Mouse (Mus musculus) kidney, embryonic 15.5 days (tissue): ENCODE data around the gene Gpatch8. TPM values are rescaled to one million over a fixed set of nuclear protein-coding genes. Genes with fewer than 3 reads are reported as not detected.
A peak's percentile ranks its signal among the peaks of the same experiment; 100 is the strongest.

Source experiments
- ATAC-seq: fragments of 200-750 bp; cut with Nextera tagmentation; replicated peaks from 2 replicates; pipeline ENCODE4 v1.8.0; 2017; ENCODE audit warnings: moderate TSS enrichment; ENCODE audit not compliant: low FRiP score
- H3K27ac ChIP-seq: fragments of 300-500 bp; sonication (generic); 2 replicates; pipeline ENCODE4 v1.5.1; 2015; ENCODE audit warnings: mild to moderate bottlenecking, inconsistent platforms
- H3K27me3 ChIP-seq: fragments of 300-500 bp; sonication (generic); 2 replicates; pipeline ENCODE4 v1.6.1; 2015; ENCODE audit warnings: inconsistent platforms
- H3K36me3 ChIP-seq: fragments of 300-500 bp; sonication (generic); 2 replicates; pipeline ENCODE4 v1.6.1; 2015; ENCODE audit warnings: inconsistent platforms
- H3K4me1 ChIP-seq: fragments of 300-500 bp; sonication (generic); 2 replicates; pipeline ENCODE4 v1.6.1; 2015; ENCODE audit warnings: inconsistent platforms
- H3K4me2 ChIP-seq: fragments of 300-500 bp; sonication (generic); 2 replicates; pipeline ENCODE4 v1.6.1; 2015; ENCODE audit warnings: moderate library complexity, mild to moderate bottlenecking, inconsistent platforms
- H3K4me3 ChIP-seq: fragments of 300-500 bp; sonication (generic); replicated peaks from 2 replicates; pipeline ENCODE4 v1.5.1; 2015; ENCODE audit warnings: mild to moderate bottlenecking, inconsistent platforms
- H3K9ac ChIP-seq: fragments of 300-500 bp; sonication (generic); 2 replicates; pipeline ENCODE4 v1.6.1; 2015; ENCODE audit warnings: mild to moderate bottlenecking, inconsistent platforms
- H3K9me3 ChIP-seq: fragments of 300-500 bp; sonication (generic); replicated peaks from 2 replicates; pipeline ENCODE4 v1.6.1; 2016; ENCODE audit warnings: inconsistent platforms
- WGBS: fragments of 180-500 bp; shearing (Covaris S2); methylation state at CpG from one replicate; pipeline ENCODE4 v1.1.7; 2015; ENCODE audit warnings: mixed read lengths; 5-methylcytosine and 5-hydroxymethylcytosine counted together
- polyA plus RNA-seq: library from polyadenylated mRNA; unstranded; fragments of >200 nt; fragmentation: Nextera tagmentation; extraction: Ambion mirVana; gene quantifications from 2 replicates; pipeline ENCODE4 v1.2.1, GENCODE M21; 2015

The Gpatch8 gene
- polyA plus RNA-seq, 1 experiment from 2014 or later = 62.1 TPM

- H3K4me3 ChIP-seq = no peak overlapping the region
- WGBS = 88% methylated on average over 18 of the region's 18 CpGs
- no peak overlapping the region for H3K9ac ChIP-seq
- no peak overlapping the region for H3K4me2 ChIP-seq
- H3K27ac ChIP-seq = no peak overlapping the region
- peaks cover 69% of the 10 kb centered on the region for H3K36me3 ChIP-seq
- peaks cover 48% of the 10 kb centered on the region for H3K4me1 ChIP-seq
- H3K9me3 ChIP-seq = no peaks in the 10 kb centered on the region
- no peak for ATAC-seq
- 0 out of 2 replicates have a peak, but pooled peaks cover 3% of the 10 kb centered on the region for H3K27me3 ChIP-seq
These were observed 120.3 kb downstream of the Gpatch8 start for GRCm38 (mm10) chr11:102435754-102436470.

GRCm38 (mm10) chr11:102434816-102435705 lies 121.1 kb downstream of the Gpatch8 start:
- Histone ChIP-seq H3K27ac (no peak overlapping the region), H3K9ac (no peak overlapping the region), H3K4me2 (no peak overlapping the region), H3K36me3 (peaks cover 60% of the 10 kb centered on the region), H3K27me3 (0 out of 2 replicates have a peak, but pooled peaks cover 3% of the 10 kb centered on the region), H3K4me3 (no peak overlapping the region), H3K9me3 (no peaks in the 10 kb centered on the region), H3K4me1 (peaks cover 48% of the 10 kb centered on the region)
- 89% methylated on average over 11 of the region's 11 CpGs for WGBS
- no peak for ATAC-seq

- H3K4me2 ChIP-seq = no peak overlapping the region
- ATAC-seq = no peak
- no peaks in the 10 kb centered on the region for H3K9me3 ChIP-seq
- H3K27ac ChIP-seq = no peak overlapping the region
- H3K9ac ChIP-seq = no peak overlapping the region
- peaks cover 54% of the 10 kb centered on the region for H3K36me3 ChIP-seq
- H3K4me1 ChIP-seq = peaks cover 54% of the 10 kb centered on the region
- no peak overlapping the region for H3K4me3 ChIP-seq
- H3K27me3 ChIP-seq = 0 out of 2 replicates have a peak, but pooled peaks cover 3% of the 10 kb centered on the region
- 16% methylated on average over 7 of the region's 7 CpGs for WGBS
These were observed 121.8 kb downstream of the Gpatch8 start for GRCm38 (mm10) chr11:102434406-102434805.

GRCm38 (mm10) chr11:102433866-102434265 lies 122.3 kb downstream of the Gpatch8 start:
- H3K4me3 ChIP-seq = no peak overlapping the region
- WGBS = 93% methylated on average over 7 of the region's 7 CpGs
- H3K27me3 ChIP-seq = no peaks in the 10 kb centered on the region
- H3K4me2 ChIP-seq = no peak overlapping the region
- peaks cover 53% of the 10 kb centered on the region for H3K4me1 ChIP-seq
- ATAC-seq = no peak
- H3K9ac ChIP-seq = no peak overlapping the region
- H3K36me3 ChIP-seq = peaks cover 48% of the 10 kb centered on the region
- no peak overlapping the region for H3K27ac ChIP-seq
- no peaks in the 10 kb centered on the region for H3K9me3 ChIP-seq

GRCm38 (mm10) chr11:102432896-102433295 lies 123.3 kb downstream of the Gpatch8 start:
- no peaks in the 10 kb centered on the region for H3K27me3 ChIP-seq
- no peak overlapping the region for H3K4me3 ChIP-seq
- no peak overlapping the region for H3K4me2 ChIP-seq
- no peak for ATAC-seq
- no peak overlapping the region for H3K27ac ChIP-seq
- peaks cover 40% of the 10 kb centered on the region for H3K36me3 ChIP-seq
- H3K4me1 ChIP-seq = peaks cover 44% of the 10 kb centered on the region
- no peak overlapping the region for H3K9ac ChIP-seq
- WGBS = 91% methylated on average over 6 of the region's 6 CpGs
- no peaks in the 10 kb centered on the region for H3K9me3 ChIP-seq

GRCm38 (mm10) chr11:102432115-102432843 lies 123.9 kb downstream of the Gpatch8 start:
- ATAC-seq = no peak
- Histone ChIP-seq H3K4me2 (peak overlapping the region; percentile 27; the same call in 1 of the 2 replicates), H3K4me3 (no peak overlapping the region), H3K27me3 (no peaks in the 10 kb centered on the region), H3K36me3 (peaks cover 35% of the 10 kb centered on the region), H3K9me3 (no peaks in the 10 kb centered on the region), H3K4me1 (peaks cover 38% of the 10 kb centered on the region), H3K9ac (no peak overlapping the region), H3K27ac (0 out of 2 replicates have a peak overlapping the region, but pooled peaks have one; percentile 1)
- 67% methylated on average over 16 of the region's 16 CpGs for whole genome bisulfite sequencing

GRCm38 (mm10) chr11:102431728-102432114 lies 124.5 kb downstream of the Gpatch8 start:
- H3K9ac ChIP-seq = no peak overlapping the region
- no peaks in the 10 kb centered on the region for H3K27me3 ChIP-seq
- peak overlapping the region; percentile 27; the same call in 1 of the 2 replicates for H3K4me2 ChIP-seq
- WGBS = 85% methylated on average over 3 of the region's 3 CpGs
- H3K27ac ChIP-seq = no peak overlapping the region
- no peak for ATAC-seq
- peaks cover 33% of the 10 kb centered on the region for H3K4me1 ChIP-seq
- no peak overlapping the region for H3K4me3 ChIP-seq
- H3K9me3 ChIP-seq = no peaks in the 10 kb centered on the region
- peaks cover 31% of the 10 kb centered on the region for H3K36me3 ChIP-seq

GRCm38 (mm10) chr11:102431018-102431645 lies 125.1 kb downstream of the Gpatch8 start:
- Histone ChIP-seq H3K27me3 (no peaks in the 10 kb centered on the region), H3K4me1 (peaks cover 33% of the 10 kb centered on the region), H3K27ac (peak overlapping the region; percentile 92), H3K4me3 (peak overlapping the region; percentile 68), H3K4me2 (peak overlapping the region; percentile 97), H3K36me3 (peaks cover 26% of the 10 kb centered on the region), H3K9ac (peak overlapping the region; percentile 64), H3K9me3 (no peaks in the 10 kb centered on the region)
- 0 out of 2 replicates have a peak, but pooled peaks have one; percentile 19 for ATAC-seq
- 0% methylated on average over 7 of the region's 7 CpGs for WGBS

- Histone ChIP-seq H3K4me3 (peak within 1 kb of the TSS; percentile 68), H3K4me1 (peaks cover 29% of the 10 kb centered on the region), H3K4me2 (peak within 1 kb of the TSS; percentile 97), H3K27ac (peak within 1 kb of the TSS; percentile 92), H3K9me3 (no peaks in the 10 kb centered on the region), H3K36me3 (peaks cover 19% of the 10 kb centered on the region), H3K27me3 (no peaks in the 10 kb centered on the region), H3K9ac (peak within 1 kb of the TSS; percentile 64)
- under 1% methylated on average over 29 of the region's 29 CpGs for whole genome bisulfite sequencing
- peak; percentile 92 for ATAC-seq
These were observed 125.8 kb downstream of the Gpatch8 start, which contains the start of gene Grn for GRCm38 (mm10) chr11:102430121-102431017. Gene Grn (plus strand): TSS chr11:102430315.

GRCm38 (mm10) chr11:102429551-102429950 lies 126.6 kb downstream of the Gpatch8 start:
- H3K4me1 ChIP-seq = peaks cover 29% of the 10 kb centered on the region
- H3K27ac ChIP-seq = peak overlapping the region; percentile 46
- peaks cover 10% of the 10 kb centered on the region for H3K36me3 ChIP-seq
- peak overlapping the region; percentile 68 for H3K4me3 ChIP-seq
- H3K4me2 ChIP-seq = peak overlapping the region; percentile 97
- peak overlapping the region; percentile 52 for H3K9ac ChIP-seq
- no peaks in the 10 kb centered on the region for H3K9me3 ChIP-seq
- no peaks in the 10 kb centered on the region for H3K27me3 ChIP-seq
- 45% methylated on average over 3 of the region's 3 CpGs for WGBS
- ATAC-seq = no peak
